Mouse (Mus musculus): ENCODE results near the gene Ighmbp2.

The Ighmbp2 gene

DNA sequence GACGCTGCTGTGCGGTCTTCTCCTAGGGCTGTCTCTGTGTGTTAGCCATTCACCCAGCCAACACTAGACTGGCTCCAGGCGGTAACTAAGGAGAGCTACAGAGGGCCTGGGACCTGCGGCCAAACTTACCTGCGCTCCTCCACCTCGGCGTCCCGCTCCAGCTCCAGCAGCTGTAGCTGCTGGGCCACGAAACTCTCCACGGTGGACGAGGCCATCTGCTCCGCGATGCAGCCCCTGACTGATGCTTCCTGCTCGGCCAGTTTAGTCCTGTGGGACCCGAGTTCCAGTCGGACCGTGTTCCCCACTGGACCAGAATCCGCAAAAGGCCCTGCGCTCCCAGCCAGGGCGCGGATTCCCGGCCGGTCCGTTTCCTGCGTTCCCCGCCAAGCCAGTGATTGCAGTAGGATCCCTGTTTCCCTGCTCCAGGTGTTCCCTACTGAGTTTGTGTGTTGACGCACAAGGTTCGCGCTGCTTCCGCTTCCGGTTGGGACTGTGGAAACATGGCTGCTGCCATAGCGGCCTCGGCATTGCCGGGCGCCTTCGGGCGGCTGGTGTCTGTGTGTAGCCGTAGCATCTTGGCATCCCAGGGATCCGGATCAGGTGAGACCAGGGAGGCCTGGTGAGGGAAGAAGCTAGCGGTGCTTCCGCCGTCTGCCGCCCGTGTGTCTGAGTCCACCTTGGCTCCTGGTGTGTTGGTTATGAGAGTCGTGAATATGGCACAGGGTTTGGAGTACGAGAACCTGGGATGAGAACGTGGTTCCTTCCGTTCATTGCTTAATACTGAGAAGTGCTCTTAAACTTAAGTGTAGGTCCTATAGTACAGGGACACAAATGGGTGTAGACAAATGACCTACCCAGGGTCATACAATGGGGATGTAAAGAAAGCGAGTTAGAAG lies at the start of gene Ighmbp2, which contains the start of gene Mrpl21:
Ighmbp2 (minus strand) TSS at position 446 of the 896 bp plus-strand sequence.
Mrpl21 (plus strand) TSS at position 330 of the 896 bp plus-strand sequence.
- peak; percentile 90 for DNase-seq (ENCODE audit: low read depth)

DNA sequence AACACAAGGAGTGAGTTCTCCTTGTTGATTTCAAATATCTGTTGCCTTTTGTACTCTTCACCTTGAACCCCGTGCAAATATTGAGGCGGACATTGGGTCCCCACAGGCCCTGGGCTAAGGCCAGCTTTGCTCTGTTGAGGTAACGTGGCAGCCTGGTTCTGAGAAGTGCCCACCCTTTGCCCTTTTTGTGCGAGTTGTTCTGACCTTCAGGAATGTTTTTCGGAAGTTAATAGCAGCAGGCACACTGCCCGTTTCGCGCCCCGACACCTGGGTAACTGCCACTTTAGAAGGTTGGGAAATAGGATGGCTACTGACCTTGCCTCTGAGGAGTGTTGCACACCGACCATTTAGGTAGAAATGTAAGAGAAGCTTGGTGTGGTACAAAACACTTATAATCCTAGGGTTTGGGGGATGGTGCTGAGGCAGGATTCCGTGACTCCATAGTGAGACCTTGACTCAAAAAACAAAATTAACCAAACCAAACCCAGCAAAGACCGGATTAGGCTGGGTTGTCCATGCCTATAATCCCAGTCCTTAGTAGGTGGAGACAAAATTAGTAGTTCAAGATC lies 43.7 kb upstream of the Ighmbp2 start:
- no peak for DNase-seq (ENCODE audit: low read depth)

DNA sequence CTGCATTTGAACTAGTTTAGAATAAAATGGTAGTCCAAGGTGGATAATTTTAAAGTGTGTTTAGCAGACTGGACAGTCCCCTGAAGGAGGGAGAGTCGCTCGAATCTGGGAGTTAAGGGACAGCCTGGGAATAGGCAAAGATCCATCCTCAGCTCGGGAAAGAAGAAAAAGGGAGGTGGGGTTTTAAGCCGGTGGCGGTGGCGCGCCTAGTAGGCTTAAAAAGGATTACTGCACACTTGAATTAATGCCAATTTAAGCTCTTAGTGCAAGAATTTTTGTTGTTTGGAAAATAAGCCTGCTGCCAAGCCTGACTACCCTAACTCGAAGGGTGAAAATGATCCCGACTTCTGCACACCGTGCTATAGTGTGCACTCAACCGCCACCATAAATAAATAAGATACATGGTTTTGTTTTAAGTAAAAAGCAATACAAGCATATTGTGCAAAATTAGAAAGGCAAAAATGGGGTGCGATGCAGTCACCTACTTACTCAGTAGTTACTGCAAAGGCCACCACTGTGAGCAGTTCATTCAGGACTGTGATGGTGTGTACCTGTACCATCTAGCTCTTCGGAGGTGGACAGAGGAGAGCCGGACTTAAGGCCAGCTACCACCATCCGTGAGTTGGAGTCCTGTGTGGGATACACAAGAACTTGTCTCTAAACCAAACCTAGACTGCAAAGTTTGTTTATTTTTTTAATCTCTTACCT lies 43.1 kb upstream of the Ighmbp2 start:
- DNase-seq (ENCODE audit: low read depth): no peak

DNA sequence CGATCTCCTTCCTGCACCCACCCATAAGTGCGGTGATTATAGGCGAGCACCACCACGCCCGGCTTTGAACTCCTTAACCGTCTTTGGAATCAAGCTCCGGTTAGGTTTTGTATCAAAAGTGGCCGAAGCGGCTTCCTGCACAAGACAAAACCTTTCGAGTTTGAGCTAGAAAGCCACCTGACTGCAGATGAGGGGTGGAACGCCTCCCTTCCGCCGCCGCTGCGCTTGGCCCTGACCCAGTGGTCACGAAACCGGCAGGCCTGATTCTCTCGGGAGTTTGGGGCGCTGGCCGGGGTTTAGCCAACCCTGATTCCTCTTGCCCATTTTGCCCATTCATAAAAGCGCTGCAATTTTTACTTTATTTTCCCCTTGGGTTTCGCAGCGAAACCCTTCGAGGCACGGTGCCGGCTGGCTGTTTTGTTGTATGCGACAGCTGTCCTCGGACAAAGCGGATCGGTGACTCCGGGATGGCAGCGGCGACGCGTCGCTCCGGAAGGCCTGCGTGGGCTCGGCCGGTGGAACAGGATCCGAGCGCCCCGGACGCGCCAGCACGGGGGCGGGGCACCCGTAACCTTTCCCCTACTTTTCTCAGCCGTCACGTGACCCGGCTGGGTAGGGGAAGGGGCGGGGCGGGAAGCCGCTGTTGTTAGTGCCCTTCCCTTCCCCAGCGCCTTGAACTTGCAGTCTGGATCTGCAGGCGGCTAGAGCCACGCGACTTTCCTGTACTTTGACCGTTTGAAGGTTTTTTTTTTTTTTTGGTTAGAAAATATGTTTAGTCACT lies 42.3 kb upstream of the Ighmbp2 start:
- DNase-seq (ENCODE audit: low read depth): peak; percentile 96

DNA sequence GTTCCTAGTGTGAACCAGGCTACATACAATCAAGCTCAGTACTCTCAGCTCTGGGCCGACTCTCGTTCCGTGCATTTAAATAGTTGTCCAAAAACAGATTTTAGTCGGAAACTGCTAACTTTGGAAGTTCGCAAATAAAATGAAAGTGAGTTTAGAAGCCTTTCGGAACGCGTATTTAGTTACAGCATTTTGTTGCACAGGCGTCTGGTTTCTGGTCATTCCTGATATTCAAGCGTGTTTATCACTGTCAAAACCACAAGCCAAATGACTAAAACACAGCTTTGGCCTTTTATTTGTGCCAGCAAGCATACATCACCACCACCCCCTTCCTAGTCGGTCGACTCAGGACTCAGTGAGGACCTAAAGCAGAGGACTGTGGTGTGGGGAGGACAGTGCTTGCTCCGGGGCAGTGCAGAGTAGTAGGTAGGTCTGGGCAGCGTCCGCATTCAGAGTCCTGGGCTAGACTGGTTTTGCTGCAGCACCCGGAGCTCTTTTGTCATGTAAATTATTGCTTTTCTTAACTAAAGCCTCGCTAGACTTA lies 41.5 kb upstream of the Ighmbp2 start:
- peak; percentile 73 for DNase-seq (ENCODE audit: low read depth)

DNA sequence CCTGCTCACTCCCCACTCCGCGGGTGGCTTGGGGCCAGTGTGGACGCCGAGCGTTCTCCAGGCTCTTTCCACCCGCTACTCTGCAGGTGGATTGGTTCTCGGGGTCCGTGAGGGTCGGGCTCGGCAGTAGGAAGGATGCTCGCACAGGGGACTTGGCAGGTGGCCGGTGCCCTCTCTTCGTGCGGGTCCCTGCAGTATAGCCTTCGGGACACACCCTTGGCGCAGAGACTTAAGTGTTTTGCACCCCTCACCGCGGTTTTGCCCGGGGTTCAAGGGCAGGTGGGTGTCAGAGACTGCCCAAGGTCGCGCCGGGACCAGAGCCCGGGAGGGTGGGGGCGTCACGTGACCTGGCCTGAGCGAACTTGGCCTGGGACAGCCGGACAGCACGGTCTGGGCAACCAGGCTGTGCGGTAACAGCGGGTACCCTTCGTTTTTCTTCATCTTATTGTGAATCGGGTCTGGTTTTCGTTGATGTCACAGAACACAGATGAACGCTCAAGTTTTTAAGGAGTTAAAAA lies 41.0 kb upstream of the Ighmbp2 start:
- DNase-seq (ENCODE audit: low read depth): peak; percentile 70

DNA sequence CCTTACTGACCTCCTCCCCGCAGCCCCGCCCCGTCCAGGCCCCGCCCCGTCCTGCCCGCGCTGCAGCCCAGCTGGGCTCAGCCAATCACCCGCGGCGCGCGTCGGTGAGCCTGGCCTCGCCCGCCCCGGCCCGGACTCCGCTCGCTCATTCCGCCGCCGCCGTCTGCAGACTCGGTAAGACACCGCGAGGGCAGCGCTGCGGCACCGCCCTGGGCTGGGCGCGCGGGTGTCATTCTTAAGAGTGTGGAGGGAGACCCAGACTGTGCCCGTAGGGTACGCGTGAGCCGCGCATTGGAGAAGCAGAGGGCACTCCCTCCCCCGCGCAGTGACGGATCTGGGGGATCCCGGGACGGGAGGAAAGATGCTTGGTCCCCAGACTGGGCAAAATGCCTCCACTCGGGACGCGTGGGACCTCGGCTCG lies 40.4 kb upstream of the Ighmbp2 start:
- peak; percentile 86 for DNase-seq (ENCODE audit: low read depth)

DNA sequence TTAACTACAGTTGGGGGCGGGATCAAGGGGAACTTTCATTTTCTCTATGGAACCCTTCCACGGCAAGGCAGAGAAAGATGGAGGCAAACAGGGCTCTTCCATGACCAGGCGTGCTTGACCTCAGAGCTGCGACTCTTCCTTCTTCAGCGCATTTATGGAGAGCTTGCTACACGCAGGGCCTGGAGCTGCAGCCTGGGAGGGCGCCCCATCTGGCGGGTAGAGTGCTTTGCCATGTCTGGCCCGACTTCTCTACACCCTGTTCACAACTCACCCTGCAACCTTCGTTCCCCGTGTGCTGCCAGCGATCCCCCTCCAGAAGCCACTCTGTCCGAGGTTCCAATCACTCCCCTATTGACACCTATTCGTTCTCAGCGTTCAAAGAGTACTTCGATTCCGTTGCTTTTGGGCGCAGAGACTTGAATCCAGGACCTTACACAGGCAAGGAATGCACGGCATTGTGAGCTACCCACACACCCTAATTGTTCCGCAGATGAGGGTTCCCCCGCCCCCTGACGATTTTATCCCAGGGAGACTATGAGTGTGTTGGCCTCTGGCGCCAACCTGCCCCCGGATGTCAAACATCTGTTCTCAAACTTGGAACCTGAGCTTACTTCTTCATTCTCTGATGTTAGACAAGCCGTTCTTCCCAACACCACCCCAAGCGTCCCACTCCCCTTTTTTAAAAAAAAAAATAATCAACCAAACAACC lies 39.6 kb upstream of the Ighmbp2 start, which contains the start of gene Cpt1a:
Cpt1a (plus strand) TSS at position 74 of the 709 bp plus-strand sequence.
- DNase-seq (ENCODE audit: low read depth): peak; percentile 92

DNA sequence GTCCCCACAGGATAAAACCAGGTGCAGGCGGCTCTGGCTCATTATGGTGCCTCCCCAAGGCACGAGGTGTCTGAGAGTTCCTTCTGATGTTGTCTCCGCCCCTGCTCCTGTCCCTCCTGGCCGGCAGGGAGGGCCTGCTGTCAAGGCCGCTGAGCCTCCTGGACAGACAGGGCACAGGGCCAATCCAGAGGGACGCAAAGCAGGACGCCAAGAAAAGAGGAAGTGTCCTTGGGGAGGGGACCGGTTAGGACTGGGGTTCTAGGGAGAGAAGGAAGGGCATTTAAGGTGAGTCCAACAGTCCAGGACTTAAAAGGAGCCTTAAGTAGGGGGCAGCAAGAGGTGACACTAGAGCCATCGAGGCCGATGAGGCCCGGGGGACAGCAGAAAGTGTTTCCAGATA lies 38.8 kb upstream of the Ighmbp2 start:
- DNase-seq (ENCODE audit: low read depth): peak; percentile 97

DNA sequence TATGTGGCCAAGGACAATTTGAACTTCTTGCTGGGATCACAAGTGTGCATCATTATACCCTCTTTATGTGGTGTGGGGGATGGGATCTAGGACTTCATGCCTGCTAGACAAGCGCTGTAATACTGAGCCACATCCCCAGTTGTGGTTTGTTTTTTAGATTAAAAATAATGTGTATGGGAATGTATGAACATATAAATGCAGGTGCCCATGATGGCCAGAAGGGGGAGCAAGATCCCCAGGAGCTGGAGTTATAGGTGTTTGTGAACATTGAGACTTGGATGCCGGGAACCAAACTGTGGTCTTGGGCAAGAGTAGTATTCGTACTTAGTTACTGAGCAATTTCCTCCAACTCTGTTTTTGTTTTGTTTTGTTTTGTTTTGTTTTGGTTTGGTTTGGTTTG lies 38.0 kb upstream of the Ighmbp2 start:
- DNase-seq (ENCODE audit: low read depth): peak; percentile 90

DNA sequence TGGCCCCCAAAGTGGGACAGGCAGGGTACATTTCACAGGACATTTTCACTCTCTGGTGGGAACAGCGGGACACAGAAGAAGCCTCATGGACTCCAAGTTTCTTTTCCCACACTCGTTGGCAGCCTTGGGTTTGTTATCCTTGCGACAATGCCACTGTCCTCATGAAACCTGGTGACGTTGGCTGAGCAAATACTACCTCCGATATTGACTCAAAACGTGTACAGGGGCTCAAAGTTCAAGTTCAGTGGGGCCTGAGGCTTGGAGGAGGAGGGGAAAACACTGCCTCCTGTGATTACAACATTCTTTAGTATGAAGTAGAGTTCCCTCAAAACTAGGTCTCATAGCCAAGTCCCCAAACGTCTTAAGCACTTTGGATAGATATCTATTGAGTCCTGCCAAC lies 37.3 kb upstream of the Ighmbp2 start:
- DNase-seq (ENCODE audit: low read depth): no peak

DNA sequence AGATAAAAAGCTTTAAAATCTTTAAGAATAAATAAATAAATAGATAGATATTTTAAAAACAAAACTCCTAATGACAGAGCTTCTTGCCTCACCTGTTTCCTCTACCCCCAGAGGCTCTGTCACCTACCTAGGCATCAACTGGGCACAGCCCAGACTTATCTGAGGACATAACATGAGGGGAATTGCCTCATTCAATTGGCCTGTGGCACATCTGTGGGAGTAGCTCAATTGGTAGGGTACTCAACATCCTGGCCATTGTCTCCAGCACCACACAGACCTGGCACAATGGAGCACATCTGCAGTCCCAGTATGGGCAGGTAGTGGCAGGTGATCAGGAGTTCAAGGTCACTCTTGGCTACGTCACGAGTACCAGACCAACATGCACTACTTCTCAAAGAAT lies 36.5 kb upstream of the Ighmbp2 start:
- no peak for DNase-seq (ENCODE audit: low read depth)

DNA sequence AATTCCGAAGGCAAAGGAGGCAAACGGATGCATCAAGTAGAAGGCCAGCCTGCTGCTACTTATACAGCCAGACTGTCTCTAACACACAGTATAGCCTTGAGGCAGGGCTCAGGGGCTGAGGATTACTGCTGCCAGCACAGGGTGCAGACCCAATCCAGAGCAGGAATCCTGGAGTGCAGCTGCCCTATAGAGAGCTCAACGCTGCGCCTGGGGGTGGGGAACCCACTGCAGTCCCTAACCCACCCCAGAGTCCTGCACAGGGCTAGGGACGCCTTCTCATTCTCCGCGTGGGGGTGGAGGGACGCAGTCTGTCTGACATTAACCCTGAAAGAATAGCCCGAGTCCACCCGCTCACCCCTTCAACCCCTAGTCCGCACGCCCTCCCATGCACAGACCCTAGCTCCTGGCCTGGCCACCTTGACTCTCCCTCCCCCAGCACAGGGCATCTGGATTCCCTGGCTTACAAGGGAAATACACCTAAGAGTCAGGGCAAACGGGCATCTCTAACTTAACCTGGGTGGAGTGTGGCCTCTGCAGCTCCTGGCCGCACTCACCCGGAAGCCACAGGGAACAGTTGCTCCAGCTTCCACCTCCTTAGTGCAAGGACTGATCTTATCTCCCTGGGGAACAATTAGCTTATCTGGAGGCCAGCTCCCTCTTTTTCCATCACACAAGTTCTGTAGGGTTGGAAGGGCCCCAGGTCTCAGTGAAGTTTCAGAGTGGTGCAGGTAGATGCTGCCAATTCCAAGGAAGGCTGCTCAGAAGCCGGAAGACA lies 24.5 kb upstream of the Ighmbp2 start:
- DNase-seq (ENCODE audit: low read depth): no peak

DNA sequence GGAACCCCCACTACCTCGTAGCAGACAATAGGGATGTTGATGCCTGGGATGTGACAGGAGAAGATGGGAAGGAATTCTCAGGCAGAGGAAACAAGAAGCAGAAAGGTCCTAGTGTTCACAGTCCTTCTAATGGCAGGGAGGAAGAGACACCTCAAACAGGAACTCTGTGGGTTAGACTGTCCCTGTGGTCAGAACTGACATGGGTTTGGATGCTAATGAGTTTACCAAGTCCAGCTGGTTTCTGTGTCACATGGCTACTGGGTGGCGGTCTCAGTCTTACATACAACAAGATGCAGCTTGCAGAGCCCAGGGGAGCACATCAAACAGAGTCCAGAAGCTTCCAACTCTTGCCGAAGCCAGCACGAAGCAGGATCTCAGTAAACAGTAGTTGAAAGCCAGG lies 21.2 kb upstream of the Ighmbp2 start:
- peak; percentile 78 for DNase-seq (ENCODE audit: low read depth)

DNA sequence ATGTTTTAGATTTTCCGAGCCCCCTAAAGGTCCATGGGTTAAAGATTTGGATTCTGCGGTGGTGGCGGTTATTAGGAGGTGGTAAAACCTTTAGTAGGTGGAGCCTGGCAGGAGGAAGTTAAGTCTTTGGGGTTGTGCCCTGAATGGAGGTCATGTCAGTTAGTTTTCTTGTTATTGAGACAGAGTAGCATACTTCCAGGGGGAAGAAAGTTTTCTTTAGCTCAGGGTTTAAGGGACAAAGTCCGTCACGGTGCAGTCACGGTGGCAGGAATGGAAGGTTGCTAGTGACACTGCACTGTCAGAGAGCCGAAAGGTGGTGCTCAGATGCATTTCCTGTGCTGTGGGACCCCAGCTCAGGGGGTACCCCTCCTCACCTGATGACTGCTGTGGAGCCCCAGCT lies 15.0 kb upstream of the Ighmbp2 start:
- no peak for DNase-seq (ENCODE audit: low read depth)

DNA sequence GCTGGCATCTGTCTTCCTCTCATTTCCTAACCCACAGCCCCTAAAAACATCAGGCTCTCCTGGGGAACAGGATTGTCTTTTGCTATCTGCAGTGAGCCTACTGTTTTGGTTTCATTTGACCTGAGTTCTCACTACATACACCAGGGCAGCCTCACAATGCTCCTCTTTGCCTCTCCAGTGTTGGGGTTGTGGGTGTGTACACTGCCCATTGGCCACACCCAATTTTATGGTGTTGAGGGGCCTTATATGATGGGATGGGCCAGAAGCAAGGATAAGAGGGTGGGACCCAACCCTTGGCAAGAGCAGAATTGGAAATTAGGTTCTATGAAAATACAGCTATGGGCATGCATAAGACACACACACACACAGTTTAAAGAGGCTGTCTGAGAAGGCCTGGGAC lies 14.2 kb upstream of the Ighmbp2 start:
- DNase-seq (ENCODE audit: low read depth): no peak

DNA sequence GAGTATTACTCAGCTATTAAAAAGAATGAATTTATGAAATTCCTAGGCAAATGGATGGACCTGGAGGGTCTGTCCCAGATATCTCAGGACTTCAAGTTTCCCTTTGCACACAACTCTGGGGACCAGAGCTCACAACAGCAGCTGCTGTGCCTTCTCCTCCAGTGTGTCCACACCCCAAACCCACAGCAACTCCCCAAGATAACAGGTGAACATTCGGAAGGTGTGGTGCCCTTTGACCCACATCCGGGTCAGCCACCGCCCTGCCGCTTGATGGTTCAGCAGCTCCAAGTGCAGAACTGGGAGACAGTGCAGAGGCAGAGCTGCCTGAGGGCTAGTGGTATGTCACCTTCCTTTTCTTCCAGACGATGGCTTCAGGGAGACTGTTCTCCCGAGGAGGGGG lies 12.4 kb upstream of the Ighmbp2 start:
- DNase-seq (ENCODE audit: low read depth): no peak

DNA sequence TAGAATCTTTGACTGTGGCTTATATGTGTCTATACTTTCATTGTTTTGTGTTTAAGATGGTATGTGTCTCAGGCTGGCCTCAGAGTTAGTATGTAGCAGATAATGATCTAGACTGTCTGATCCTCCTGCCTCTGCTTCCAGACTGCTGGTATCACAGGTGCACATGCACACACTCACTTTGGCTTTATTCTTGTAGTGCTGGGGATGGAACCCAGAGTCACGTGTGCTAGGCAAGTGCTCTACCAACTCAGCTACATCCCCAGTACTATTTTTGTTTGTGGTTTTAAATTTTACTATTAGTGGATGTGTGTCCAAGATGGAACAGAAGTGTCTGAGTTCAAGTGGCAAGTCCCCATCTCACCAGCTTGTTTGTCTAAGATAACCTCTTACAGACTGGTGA lies 10.2 kb upstream of the Ighmbp2 start:
- no peak for DNase-seq (ENCODE audit: low read depth)

DNA sequence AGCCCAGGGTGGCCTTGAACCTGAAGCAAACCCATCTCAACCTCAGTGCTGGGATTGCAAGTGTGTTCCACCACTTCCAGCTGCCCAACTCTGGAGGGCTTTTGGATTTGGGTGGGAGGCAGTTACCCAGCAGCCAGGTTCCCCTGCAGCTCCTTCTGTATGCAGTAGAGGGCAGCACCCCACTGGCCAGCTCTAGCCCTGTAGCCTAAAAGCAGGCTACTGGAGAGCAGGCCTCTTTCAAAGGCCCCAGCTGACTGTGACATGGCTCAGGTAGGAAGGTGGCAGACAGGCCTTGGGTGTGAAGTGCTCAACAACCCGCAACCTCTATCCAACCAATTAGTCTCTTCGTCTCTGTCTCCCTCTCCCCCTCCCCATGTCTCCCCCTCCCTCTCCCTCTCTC lies 9.2 kb upstream of the Ighmbp2 start:
- DNase-seq (ENCODE audit: low read depth): peak; percentile 63

DNA sequence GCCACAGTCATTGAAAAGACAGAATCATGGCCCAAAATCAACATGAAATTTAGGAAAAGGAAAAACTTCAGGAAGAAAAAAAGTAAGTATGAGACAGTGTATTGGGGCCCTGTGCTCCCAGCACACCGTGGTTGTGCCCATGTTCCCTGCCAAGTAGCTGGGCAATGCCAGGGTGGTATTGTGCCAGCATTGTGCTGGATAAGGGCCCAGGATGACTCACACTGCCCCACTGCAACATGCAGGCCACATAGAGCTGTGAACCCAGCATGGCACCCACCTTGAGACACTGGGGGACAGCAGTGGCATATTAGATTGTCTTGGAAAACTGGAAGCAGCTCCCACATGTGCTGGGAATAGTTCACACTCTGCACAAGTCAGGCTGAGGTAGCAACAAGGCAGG lies 6.2 kb upstream of the Ighmbp2 start:
- no peak for DNase-seq (ENCODE audit: low read depth)

All from 416B (cell line).